Mouse (Mus musculus) embryo, embryonic 11.5 days (tissue): ENCODE results near the gene Als2.

Experiments
- DNase-seq: peaks from one replicate; pipeline ENCODE4 v3.0.0-alpha.2; 2012; ENCODE audit warnings: low read depth, low spot score

Als2 gene

DNA sequence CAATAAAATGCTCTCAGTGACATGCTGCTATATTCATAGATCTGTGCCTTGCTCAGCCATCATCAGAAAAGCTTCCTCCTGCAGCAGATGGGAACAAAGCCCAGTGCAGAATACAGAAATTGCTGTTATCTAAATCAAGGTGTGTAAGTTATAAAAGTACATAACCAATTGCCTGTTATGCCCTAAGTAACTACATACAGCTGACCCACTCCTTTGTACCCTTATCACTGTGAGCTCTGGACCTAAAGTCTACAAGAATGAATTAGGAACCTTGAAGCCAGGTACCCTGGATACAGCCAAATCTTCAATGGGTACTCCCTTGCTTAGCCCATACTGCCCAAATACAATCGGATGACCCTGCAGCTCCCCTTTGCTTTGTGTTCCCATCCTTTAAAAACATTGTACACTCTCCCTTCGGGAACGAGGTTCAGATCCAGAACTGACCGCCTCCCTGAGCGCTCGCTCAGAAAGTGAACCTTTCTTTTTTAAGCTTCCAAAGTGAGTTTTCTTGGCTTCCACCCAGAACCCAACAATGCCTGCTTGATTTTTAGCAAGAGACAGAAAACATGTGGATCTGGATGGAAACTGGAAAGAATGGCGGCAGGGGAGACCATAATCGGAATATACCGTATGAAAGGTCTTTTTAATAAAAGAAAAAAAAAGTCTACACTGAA, 70.7 kb downstream of the Als2 start:
- DNase-seq, result no peak

DNA sequence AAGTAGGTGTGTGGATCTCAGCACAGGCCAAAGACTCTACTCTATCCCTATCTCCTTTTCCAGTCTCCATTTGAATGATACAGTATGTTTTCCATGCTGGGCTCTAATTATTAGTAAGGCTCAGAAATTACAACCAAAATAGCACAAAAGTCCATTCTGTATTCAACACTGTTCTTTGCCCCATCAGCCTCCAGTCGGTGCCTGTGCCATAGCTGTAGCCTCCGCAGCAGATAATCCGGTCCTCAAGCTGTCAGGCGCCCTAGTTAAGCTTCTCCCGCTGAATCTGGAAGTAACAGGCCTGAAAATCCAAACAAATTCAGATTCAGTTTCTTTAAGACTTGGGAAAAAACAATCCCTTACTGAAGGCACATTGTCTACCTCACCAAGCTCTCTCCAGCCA, 73.1 kb downstream of the Als2 start:
- DNase-seq, result no peak

GRCm38 (mm10) chr1:59163030-59163461, 74.0 kb downstream of the Als2 start, which contains the start of gene Mpp4:
Mpp4 (minus strand) TSS chr1:59163389.
- no peak for DNase-seq

DNA sequence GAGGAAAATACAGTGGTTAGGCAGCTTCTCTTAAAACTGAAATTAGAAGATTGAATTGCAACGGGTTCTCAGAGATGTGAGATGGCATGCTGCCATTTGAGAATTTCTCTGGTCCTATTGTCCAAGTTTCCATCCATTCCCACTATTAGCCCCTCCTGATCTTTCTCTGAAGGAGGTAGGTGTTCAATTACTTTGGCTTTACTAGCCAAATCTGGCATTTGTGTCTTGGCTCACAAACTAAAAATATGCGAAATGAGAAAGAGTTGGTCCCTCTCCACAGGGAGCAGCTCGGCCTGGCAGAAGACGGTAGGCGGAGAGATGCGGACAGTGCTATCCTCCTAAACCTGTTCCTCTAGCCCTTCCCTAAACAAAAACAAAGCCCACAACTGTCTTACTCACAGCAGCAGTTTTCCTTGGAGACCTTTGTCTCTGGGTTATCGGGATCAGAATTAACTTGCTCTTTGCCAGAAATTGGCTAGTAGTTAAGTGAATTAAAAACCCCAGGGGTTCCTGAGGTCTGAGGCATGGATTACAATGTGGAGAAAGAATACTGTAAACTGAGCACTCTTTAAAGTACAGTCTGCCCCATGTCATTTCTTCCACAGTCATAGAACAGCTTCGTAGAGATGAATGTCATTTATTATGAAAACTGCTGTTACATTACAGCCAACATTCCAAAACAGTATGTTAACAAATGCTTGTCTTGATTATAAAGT, 74.6 kb downstream of the Als2 start:
- DNase-seq, result no peak

DNA sequence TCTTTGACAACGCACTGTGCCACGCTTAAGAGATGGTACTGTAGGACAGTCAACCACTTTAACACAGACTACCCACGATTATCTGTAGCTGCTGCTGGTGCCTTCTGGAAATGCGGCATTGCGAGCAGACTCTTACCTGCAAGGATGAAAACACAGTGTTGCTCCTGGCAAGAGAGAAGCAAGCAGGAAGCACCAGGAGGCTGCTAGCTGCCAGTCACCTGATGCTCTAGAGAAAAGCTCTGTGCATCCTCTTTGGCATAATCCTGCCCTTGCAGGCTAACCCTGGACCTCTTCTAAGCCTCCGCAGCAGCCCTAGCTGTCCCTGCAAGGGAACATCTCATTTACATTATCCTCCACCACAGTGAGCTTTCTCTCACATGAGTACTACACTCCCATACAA, 75.6 kb downstream of the Als2 start:
- no peak for DNase-seq

GRCm38 (mm10) chr1:59160871-59161270, 76.2 kb downstream of the Als2 start:
- DNase-seq, result no peak

GRCm38 (mm10) chr1:59159136-59159535, 77.9 kb downstream of the Als2 start:
- no peak for DNase-seq

DNA sequence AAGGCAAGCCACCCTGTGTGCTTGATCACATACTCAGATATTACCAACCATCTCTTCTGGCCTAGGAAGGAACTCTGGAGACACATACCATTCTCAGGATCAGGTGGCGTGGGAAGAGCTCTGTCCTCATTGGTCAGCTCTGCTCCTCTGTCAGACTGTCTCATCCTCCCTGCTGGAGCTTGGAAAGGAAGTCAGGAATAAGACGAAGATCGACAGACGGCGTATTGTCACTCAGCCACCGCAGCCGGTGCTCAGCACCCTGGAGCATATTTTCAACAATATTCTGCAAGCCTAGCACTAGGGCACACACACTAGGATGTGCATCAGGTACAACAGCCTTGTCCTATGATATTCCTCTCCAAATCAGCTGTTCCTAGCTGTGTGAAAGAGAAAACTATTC, 78.5 kb downstream of the Als2 start:
- DNase-seq, result no peak

- no peak for DNase-seq
Observed at GRCm38 (mm10) chr1:59157846-59158245, 79.2 kb downstream of the Als2 start.

- no peak for DNase-seq
Observed at GRCm38 (mm10) chr1:59152346-59152745, 84.7 kb downstream of the Als2 start.

DNA sequence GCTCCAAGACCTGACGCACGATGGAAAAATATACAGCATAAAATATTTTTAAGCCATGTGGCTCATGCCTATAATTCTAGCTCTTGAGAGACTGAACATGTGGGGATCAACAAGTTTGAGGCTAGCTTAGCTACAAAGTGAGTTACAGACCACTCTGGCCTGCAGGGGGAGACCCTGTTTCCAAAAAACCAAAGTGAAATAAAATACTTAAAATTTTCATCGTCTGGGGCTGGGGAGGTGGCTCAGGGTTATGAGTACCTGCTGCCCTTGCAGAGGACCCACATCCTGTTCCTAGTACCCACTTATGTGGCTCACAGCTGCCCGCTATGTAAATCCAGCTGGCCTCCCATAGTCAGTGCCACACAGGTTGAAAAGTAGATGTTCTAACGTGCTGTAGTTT, 86.5 kb downstream of the Als2 start:
- DNase-seq, result no peak

DNA sequence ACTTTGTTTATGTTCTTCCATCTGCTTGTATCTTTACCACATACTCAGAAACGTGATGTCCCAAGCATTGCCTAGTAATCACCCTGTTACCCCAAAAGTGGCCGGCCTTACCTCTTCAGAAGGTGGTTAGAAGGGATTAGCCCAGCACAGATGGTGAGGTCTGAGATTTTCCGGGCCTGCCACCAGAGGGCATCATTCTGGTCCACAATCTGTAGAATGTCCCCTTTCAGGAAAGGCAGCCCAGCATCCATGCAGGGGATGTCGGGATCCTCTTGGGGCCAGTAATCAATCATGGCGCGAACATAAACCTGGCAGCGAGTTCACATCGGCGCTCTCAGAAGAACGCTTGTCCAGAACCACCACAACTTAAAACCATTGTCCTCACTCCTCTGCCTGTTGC, 92.5 kb downstream of the Als2 start:
- DNase-seq, result no peak

DNA sequence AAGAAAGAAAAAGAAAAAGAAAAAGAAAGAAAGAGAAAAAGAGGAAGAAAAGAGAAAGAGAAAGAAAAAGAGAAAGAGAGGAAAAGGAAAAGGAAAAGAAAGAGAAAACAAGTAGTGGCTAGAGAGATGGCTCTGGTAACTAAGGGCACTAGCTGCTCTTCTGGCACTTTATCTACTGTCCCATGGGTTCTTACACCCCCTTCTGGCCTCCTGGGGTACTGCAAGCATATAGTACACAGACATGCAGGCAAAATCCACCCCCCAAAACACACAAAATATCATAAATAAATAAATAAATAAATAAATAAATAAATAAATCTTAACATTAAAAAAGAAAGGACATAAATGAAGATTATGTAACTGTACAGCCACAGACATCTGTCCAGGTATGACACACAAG, 94.2 kb downstream of the Als2 start:
- DNase-seq, result peak; percentile 42

GRCm38 (mm10) chr1:59134419-59134818, 102.6 kb downstream of the Als2 start:
- no peak for DNase-seq

- DNase-seq, result no peak
Observed at GRCm38 (mm10) chr1:59128879-59129278, 108.2 kb downstream of the Als2 start.

GRCm38 (mm10) chr1:59125558-59125957, 111.5 kb downstream of the Als2 start:
- DNase-seq, result no peak

DNA sequence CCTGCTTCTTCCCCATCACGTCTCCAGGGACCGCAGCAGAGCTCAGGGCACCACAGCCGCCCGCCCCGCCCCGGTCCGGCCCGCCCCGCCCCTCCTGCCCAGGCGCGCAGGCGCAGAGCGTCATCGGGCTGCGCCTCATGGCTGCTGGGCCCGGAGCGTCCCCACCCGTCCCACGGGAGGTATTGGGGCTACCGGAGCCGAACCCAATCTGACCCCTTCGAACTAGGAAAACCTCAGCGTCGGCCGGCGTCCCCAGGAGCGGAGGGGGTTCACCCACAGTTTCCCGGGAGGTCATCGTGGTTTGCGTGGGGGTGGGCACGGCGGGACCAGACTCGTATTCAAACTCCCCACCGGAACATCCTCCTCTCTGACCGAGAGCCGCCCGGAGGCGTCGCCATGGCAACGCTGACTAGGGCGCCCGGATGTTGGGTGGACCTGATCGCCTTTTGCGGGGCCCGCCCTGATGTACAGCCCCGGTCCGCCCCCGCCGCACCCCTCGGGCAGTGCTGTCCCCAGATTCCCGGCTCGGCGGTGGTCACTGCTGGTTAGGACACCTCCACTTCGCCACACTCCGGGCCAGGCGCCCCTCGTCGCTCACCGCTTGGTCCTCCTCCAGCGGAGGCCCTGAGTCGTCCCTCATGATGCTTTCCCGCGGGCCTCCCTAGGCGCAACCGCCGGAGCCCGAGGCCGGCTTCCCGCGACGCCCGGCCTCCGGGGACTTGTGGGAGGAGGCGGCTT, 117.1 kb downstream of the Als2 start, which contains the start of gene Tmem237:
Tmem237 (minus strand) TSS at position 689 of the 738 bp plus-strand sequence.
- DNase-seq, result peak; percentile 79
